Mouse (Mus musculus) heart, embryonic 11.5 days (tissue): ENCODE measurements around the gene Nfatc2. TPM values are rescaled to one million over a fixed set of nuclear protein-coding genes. Genes with fewer than 3 reads are reported as not detected.
A peak's percentile ranks its signal among the peaks of the same experiment; 100 is the strongest.

ENCODE experiments used
- ATAC-seq: fragments of 200-750 bp; cut with Nextera tagmentation; replicated peaks from 2 replicates; pipeline ENCODE4 v1.8.0; 2017; ENCODE audit warnings: moderate library complexity; ENCODE audit not compliant: insufficient number of reproducible peaks, low FRiP score, low TSS enrichment
- H3K27ac ChIP-seq: fragments of 300-500 bp; sonication (generic); 2 replicates; pipeline ENCODE4 v1.5.1; 2014; ENCODE audit warnings: mild to moderate bottlenecking, low read depth, low read length
- H3K27me3 ChIP-seq: fragments of 300-500 bp; sonication (generic); 2 replicates; pipeline ENCODE4 v1.6.1; 2014; ENCODE audit warnings: mild to moderate bottlenecking, low read length, mixed read lengths; ENCODE audit not compliant: control insufficient read depth, insufficient read depth
- H3K36me3 ChIP-seq: fragments of 300-500 bp; sonication (generic); 2 replicates; pipeline ENCODE4 v1.6.1; 2014; ENCODE audit warnings: mild to moderate bottlenecking, low read length, moderate library complexity, mixed read lengths; ENCODE audit not compliant: control insufficient read depth, insufficient read depth
- H3K4me1 ChIP-seq: fragments of 300-500 bp; sonication (generic); 2 replicates; pipeline ENCODE4 v1.6.1; 2014; ENCODE audit warnings: low read length; ENCODE audit not compliant: control insufficient read depth, insufficient read depth
- H3K4me2 ChIP-seq: fragments of 300-500 bp; sonication (generic); 2 replicates; pipeline ENCODE4 v1.6.1; 2014; ENCODE audit warnings: mild to moderate bottlenecking, moderate library complexity
- H3K4me3 ChIP-seq: fragments of 300-500 bp; sonication (generic); 2 replicates; pipeline ENCODE4 v1.5.1; 2014; ENCODE audit warnings: low read depth, low read length
- H3K9ac ChIP-seq: fragments of 300-500 bp; sonication (generic); 2 replicates; pipeline ENCODE4 v1.6.1; 2014; ENCODE audit warnings: mild to moderate bottlenecking, low read depth, low read length, moderate library complexity
- H3K9me3 ChIP-seq: fragments of 300-500 bp; sonication (generic); replicated peaks from 2 replicates; pipeline ENCODE4 v1.6.1; 2016; ENCODE audit warnings: low read length; ENCODE audit not compliant: control insufficient read depth
- WGBS: fragments of 180-500 bp; shearing (Covaris S2); extraction: QIAGEN DNeasy Blood & Tissue Kit; methylation state at CpG from one replicate; pipeline ENCODE4 v1.1.7; 2014; ENCODE audit not compliant: insufficient replicate concordance; 5-methylcytosine and 5-hydroxymethylcytosine counted together
- polyA plus RNA-seq: library from polyadenylated mRNA; unstranded; fragments of >200 nt; fragmentation: Nextera tagmentation; extraction: Ambion mirVana; gene quantifications from 2 replicates; pipeline ENCODE4 v1.2.1, GENCODE M21; 2014

Nfatc2 gene
- polyA plus RNA-seq, 1 experiment from 2014 or later = 4.2 TPM

- no peak for ATAC-seq
- H3K27me3 ChIP-seq = no peaks in the 10 kb centered on the region
- H3K4me1 ChIP-seq = peaks cover 66% of the 10 kb centered on the region
- no peaks in the 10 kb centered on the region for H3K36me3 ChIP-seq
- no peak overlapping the region for H3K4me3 ChIP-seq
- H3K27ac ChIP-seq = no peak overlapping the region
- no peaks in the 10 kb centered on the region for H3K9me3 ChIP-seq
- WGBS = 64% methylated on average over 3 of the region's 3 CpGs
- H3K9ac ChIP-seq = no peak overlapping the region
- no peak overlapping the region for H3K4me2 ChIP-seq
Observed at GRCm38 (mm10) chr2:168579109-168579508, 22.3 kb downstream of the Nfatc2 start.

GRCm38 (mm10) chr2:168578132-168578531, 23.3 kb downstream of the Nfatc2 start:
- 48% methylated on average over 9 of the region's 9 CpGs for WGBS
- ATAC-seq = no peak
- Histone ChIP-seq H3K4me2 (no peak overlapping the region), H3K27ac (no peak overlapping the region), H3K9ac (peak overlapping the region; percentile 43; the same call in 1 of the 2 replicates), H3K4me3 (no peak overlapping the region), H3K36me3 (no peaks in the 10 kb centered on the region), H3K4me1 (peaks cover 57% of the 10 kb centered on the region), H3K27me3 (no peaks in the 10 kb centered on the region), H3K9me3 (no peaks in the 10 kb centered on the region)

GRCm38 (mm10) chr2:168577381-168577780, 24.1 kb downstream of the Nfatc2 start:
- H3K27ac ChIP-seq = no peak overlapping the region

GRCm38 (mm10) chr2:168575834-168576233, 25.6 kb downstream of the Nfatc2 start:
- H3K4me2 ChIP-seq = no peak overlapping the region
- H3K9me3 ChIP-seq = no peaks in the 10 kb centered on the region
- H3K27me3 ChIP-seq = no peaks in the 10 kb centered on the region
- no peak overlapping the region for H3K9ac ChIP-seq
- WGBS = 83% methylated on average over 5 of the region's 5 CpGs
- no peak for ATAC-seq
- H3K4me1 ChIP-seq = peaks cover 48% of the 10 kb centered on the region
- no peak overlapping the region for H3K4me3 ChIP-seq
- no peaks in the 10 kb centered on the region for H3K36me3 ChIP-seq
- H3K27ac ChIP-seq = no peak overlapping the region

More at GRCm38 (mm10) chr2:168577381-168577780, 24.1 kb downstream of the Nfatc2 start:
- H3K4me3 ChIP-seq = no peak overlapping the region
- no peaks in the 10 kb centered on the region for H3K9me3 ChIP-seq
- no peak overlapping the region for H3K4me2 ChIP-seq
- H3K27me3 ChIP-seq = no peaks in the 10 kb centered on the region
- H3K4me1 ChIP-seq = peaks cover 55% of the 10 kb centered on the region
- H3K9ac ChIP-seq = no peak overlapping the region
- 65% methylated on average over 7 of the region's 7 CpGs for WGBS
- ATAC-seq = no peak
- H3K36me3 ChIP-seq = no peaks in the 10 kb centered on the region

GRCm38 (mm10) chr2:168574934-168575333, 26.5 kb downstream of the Nfatc2 start:
- ATAC-seq = no peak
- Histone ChIP-seq H3K4me1 (peaks cover 39% of the 10 kb centered on the region), H3K27me3 (peaks cover 4% of the 10 kb centered on the region; the same call in 1 of the 2 replicates), H3K4me3 (no peak overlapping the region), H3K4me2 (no peak overlapping the region), H3K9me3 (no peaks in the 10 kb centered on the region), H3K27ac (peak overlapping the region; percentile 41; the same call in 1 of the 2 replicates), H3K36me3 (0 out of 2 replicates have a peak, but pooled peaks cover 2% of the 10 kb centered on the region), H3K9ac (no peak overlapping the region)
- WGBS = 56% methylated on average over 10 of the region's 10 CpGs

- no peak for ATAC-seq
- 0 out of 2 replicates have a peak, but pooled peaks cover 2% of the 10 kb centered on the region for H3K36me3 ChIP-seq
- H3K9me3 ChIP-seq = no peaks in the 10 kb centered on the region
- no peak overlapping the region for H3K9ac ChIP-seq
- no peak overlapping the region for H3K4me3 ChIP-seq
- H3K27me3 ChIP-seq = peaks cover 4% of the 10 kb centered on the region; the same call in 1 of the 2 replicates
- no peak overlapping the region for H3K4me2 ChIP-seq
- H3K4me1 ChIP-seq = peaks cover 28% of the 10 kb centered on the region
- WGBS = 56% methylated on average over 3 of the region's 3 CpGs
- no peak overlapping the region for H3K27ac ChIP-seq
Observed at GRCm38 (mm10) chr2:168573866-168574265, 27.6 kb downstream of the Nfatc2 start.

- H3K9me3 ChIP-seq = no peaks in the 10 kb centered on the region
- peaks cover 14% of the 10 kb centered on the region; the same call in 1 of the 2 replicates for H3K4me1 ChIP-seq
- 92% methylated on average over 32 of the region's 32 CpGs for WGBS
- H3K36me3 ChIP-seq = 0 out of 2 replicates have a peak, but pooled peaks cover 2% of the 10 kb centered on the region
- H3K27ac ChIP-seq = no peak overlapping the region
- no peak overlapping the region for H3K9ac ChIP-seq
- H3K27me3 ChIP-seq = peaks cover 4% of the 10 kb centered on the region; the same call in 1 of the 2 replicates
- H3K4me3 ChIP-seq = no peak overlapping the region
- no peak for ATAC-seq
- H3K4me2 ChIP-seq = no peak overlapping the region
Observed at GRCm38 (mm10) chr2:168571241-168571640, 30.2 kb downstream of the Nfatc2 start.

GRCm38 (mm10) chr2:168565538-168566253, 35.8 kb downstream of the Nfatc2 start:
- Histone ChIP-seq H3K9me3 (no peaks in the 10 kb centered on the region), H3K27ac (no peak overlapping the region), H3K4me1 (peaks cover 30% of the 10 kb centered on the region), H3K27me3 (peaks cover 16% of the 10 kb centered on the region), H3K4me3 (no peak overlapping the region), H3K9ac (no peak overlapping the region), H3K36me3 (0 out of 2 replicates have a peak, but pooled peaks cover 2% of the 10 kb centered on the region), H3K4me2 (no peak overlapping the region)
- WGBS = 83% methylated on average over 19 of the region's 19 CpGs
- no peak for ATAC-seq
